Mouse (Mus musculus) 416B (cell line): ENCODE measurements around the gene Glul.

Experiments used
- DNase-seq: peaks from one replicate; pipeline ENCODE4 v3.0.0; 2011; ENCODE audit warnings: low read depth

Gene Glul

DNA sequence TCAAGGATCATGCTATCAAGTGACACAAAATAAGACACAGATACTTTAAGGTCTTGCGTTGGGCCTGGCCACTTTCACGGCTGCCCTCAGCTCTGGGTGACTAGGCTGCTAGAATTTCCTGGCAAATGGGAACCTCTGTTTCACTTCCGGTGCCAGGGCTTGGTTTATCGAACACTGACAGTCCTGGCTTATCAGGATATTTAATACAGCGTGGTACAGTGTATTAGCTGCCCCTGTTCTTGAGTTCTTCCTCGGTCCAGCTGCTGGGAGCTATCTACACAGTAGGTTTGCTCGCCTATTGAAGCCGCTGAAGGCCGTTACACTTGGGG, 10.2 kb downstream of the Glul start:
- DNase-seq, result no peak

DNA sequence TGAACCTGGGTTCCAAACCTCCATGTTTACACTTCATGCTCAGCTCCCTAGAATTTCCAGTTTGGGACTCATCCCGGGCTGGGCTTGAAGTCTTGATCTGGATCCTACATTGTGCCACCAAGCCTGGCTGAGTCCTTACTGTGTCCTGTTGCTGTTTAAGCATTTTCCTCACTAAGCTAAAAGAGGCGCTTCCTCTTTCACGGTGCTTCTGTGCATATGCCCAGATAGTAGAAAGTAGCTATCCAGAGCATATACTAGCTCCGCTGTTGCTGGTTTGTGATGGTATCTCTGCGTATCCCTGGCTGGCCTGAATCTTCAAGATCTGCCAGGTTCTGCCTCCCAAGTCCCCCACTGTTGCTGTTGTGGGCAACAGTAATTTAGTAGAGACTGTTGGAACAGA, 10.7 kb downstream of the Glul start:
- no peak for DNase-seq

- DNase-seq, result no peak
Measured at GRCm38 (mm10) chr1:153911276-153911795, 11.6 kb downstream of the Glul start.

DNA sequence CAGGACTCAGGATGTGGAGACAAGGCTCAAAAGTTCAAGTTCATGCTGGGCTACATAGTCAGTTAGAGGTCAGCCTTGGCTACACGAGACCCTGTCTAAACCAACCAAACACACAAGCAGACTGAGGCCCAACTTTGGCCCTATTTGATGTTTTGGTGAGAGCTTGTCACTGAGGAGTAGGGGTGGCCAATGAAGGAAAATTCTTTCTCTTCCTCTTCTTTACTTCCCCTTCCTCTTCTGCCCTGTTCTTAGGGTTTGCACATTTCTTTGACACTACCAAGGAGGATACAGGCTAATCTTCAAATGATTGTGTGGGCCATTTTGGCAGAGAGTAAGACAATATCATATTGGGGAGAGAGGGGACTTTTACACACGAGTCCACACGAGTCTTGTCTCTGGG, 14.1 kb downstream of the Glul start:
- DNase-seq, result no peak

- no peak for DNase-seq
Measured at GRCm38 (mm10) chr1:153918521-153919206, 18.9 kb downstream of the Glul start.

- no peak for DNase-seq
Measured at GRCm38 (mm10) chr1:153921642-153922041, 21.9 kb downstream of the Glul start.

GRCm38 (mm10) chr1:153922571-153923021, 22.9 kb downstream of the Glul start:
- no peak for DNase-seq

DNA sequence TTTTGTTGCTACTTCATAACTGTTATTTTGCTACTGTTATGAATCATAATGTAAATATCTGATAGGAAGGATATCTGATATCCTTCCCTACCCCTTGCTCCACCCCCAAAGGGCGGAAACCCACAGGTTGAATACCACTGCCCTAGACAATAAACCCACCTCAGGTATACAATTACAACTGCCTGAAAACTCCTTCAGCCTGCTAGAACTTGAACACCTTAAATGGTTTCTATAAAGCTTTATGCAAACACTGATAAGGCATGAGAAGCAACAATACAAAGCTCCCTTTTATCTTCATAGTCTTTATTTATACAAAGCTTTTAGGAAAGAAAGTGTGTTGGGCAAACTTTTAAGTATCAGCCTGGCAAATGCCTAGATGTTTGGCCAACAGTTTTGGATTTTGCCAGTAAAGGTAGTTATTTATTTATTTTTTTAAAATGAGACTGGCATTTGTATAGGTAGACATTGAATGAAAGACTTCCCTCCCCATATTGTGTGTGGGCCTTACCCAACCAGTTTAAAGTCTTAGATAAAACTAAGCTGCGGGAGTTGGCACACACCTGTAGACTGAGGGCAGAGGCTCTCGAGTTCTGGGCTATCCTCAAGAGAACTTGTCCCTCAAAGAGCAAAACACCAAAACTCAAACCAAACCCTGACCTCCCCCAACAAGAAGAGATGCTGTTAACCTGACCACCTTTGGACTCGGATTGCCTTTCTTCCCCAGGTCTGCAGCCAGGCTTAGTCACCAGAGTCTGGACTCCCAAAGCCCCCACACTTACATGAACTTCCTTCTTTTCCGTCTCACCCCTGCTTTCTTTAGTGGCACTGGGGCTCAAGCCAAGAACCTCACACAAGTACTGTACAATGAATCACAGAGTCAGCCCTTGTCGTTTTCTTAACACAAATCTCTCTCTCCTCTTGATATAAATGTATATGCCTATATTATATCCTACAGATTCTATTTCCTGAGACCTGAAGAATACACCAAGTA, 24.9 kb downstream of the Glul start:
- no peak for DNase-seq

DNA sequence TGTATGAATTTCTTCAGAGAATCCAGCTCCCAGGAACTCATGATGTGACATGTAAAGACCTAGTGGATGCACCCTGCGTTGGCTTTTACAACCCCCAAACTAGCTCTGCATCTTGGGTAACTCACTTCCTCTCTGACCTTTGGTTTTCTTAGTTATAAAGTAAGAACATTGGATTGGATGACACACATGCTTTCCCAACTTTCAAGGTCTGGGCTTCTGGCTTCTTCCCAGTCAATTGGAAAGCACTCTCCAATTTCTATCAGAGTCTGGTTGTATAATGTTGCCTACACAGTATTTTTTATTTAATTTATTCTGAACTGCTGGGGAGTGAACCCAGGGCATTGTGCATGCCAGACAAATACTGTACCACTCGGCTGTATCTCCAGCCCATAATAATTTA, 30.7 kb downstream of the Glul start:
- no peak for DNase-seq

GRCm38 (mm10) chr1:153933772-153934171, 34.0 kb downstream of the Glul start:
- no peak for DNase-seq

DNA sequence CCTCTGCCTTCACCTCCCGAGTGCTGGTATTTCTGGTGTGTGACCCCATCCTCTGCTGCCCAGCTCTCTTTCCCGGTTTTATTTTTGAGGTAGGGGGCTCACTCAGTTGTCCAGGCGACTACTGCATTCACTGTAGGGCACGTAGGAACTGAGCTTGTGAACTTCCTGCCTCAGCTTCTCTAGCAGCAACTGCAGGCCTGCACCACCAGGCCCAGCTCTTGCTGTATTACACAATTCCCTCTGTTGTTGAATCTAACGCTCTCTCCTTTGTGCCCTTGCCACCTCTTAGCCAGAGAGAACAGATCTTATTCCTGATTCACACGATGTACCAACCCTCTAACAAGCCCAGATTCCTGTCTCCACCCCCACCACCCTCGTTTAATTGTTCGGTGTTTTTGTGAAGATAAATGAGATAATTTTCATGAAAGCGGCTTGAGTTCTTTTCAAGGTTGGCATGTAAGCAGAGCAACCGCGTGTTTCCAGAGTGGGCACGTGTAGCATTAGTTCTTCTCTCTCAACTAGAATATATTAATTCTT, 36.2 kb downstream of the Glul start:
- DNase-seq, result no peak

DNA sequence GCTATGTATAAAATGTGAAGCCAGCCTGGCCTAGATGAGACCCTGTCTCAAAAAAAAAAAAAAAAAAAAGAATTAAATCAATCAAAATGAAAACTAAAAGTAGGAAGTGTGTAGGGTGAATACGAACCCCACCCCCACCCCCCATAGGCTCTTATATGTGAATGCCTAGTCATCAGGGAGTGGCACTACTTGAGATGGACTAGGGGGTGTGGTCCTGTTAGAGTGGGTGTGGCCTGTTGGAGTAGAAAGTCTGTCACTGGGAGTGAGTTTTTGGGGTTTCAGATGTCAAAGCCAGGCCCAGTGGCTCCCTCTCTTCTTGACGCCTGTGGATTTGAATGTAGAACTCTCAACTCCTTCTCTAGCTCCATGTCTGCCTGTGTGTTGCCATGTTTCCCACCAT, 37.3 kb downstream of the Glul start:
- no peak for DNase-seq

GRCm38 (mm10) chr1:153940986-153941385, 41.2 kb downstream of the Glul start:
- DNase-seq, result no peak

- DNase-seq, result no peak
Measured at GRCm38 (mm10) chr1:153945181-153945580, 45.4 kb downstream of the Glul start.

DNA sequence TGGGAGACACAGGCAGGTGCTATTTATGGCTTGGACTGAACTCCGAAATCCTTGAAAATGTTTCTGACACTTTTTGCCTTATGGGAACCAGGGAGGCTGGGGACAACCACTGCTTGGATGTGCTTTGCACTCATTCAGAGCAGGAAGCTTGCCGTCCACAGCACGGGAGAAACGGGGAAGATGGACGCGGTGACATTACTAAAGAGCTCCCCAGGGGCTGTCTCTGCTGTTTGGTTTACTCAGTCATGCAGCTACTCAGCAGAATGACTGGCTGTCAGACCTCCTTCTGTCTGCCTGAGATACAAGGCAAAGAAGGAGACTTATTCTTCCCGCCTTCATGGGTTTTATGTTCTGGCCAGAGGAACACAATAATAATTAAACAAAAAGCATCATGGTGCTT, 47.2 kb downstream of the Glul start:
- no peak for DNase-seq

GRCm38 (mm10) chr1:153947837-153948236, 48.1 kb downstream of the Glul start:
- DNase-seq, result no peak

GRCm38 (mm10) chr1:153953232-153953631, 53.5 kb downstream of the Glul start:
- peak; percentile 11 for DNase-seq

- no peak for DNase-seq
Measured at GRCm38 (mm10) chr1:153953797-153954196, 54.1 kb downstream of the Glul start.

GRCm38 (mm10) chr1:153957850-153958249, 58.1 kb downstream of the Glul start:
- DNase-seq, result no peak
